Mouse (Mus musculus) testis, postnatal 14 days (tissue): ENCODE measurements at regions not wholly inside any gene's neighbourhood (a gene's known extent, or its start where the extent isn't known, plus 50 kb on each side); places are given as distances from the start of the nearest gene placed in this dataset.
A peak's percentile ranks its signal among the peaks of the same experiment; 100 is the strongest.
"Not testable (repeated sequence)": the region's sequence is repeated elsewhere in the genome, so short reads cannot be mapped to it uniquely, and the experiment has no call there.

Source experiments
- DNase-seq: peaks from one replicate; pipeline ENCODE4 v3.0.0; 2021; ENCODE audit warnings: low spot score

GRCm38 (mm10) chr17:13551693-13552404 lies 197.5 kb downstream of the Tcp10c start:
- DNase-seq = not testable (repeated sequence)

- DNase-seq = not testable (repeated sequence)
Observed at GRCm38 (mm10) chr17:13552840-13553239, 198.5 kb downstream of the Tcp10c start.

- peak; percentile 58 for DNase-seq
Observed at GRCm38 (mm10) chr17:13555311-13556059, 201.1 kb downstream of the Tcp10c start.

DNA sequence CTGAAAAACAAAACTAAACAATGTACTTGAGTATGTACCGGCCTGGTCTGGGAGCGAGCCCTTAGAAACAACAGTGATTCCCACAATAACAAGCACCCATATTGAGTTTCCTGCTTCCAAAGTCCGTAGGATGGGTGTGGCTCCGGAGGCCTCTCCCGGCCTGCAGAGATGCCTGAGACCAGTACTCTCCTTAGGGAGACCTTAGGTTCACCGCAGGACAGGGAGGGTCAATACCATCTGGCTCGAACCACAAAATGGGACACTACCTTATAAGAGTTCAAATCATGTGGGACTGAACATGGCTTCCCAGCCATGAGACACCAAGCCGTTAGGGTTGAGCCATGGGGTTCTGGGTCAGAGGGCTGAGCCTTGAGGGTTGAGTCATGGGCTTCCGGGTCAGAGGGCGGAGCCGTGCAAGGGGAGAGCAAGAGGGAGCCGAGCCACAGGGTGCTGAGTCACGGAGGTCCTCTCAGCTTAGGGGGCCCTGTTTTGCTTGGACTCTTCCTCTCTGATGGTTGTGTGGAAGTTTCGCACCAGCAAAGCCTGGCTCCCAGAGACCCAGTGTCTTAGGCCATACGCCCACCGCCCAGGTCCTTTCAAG lies 201.8 kb downstream of the Tcp10c start:
- DNase-seq = not testable (repeated sequence)

DNA sequence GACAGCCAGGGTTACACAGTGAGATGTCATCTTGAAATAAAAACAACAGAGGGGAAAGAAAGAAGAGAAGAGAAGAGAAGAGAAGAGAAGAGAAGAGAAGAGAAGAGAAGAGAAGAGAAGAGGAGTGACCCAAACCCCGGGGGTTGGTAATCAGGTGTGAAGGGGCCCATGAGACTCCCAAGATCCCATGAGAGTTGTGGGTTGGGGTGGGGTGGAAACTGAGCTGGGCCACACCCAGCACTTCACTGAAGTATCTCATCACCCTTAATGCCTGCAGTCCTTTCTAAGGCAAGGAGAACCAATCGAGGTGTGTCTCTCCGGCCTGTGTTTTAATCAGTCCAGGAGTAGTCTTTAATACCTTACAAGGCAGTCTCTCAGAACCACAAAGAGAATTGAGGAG lies 201.5 kb upstream of the Afdn start:
- DNase-seq = no peak

DNA sequence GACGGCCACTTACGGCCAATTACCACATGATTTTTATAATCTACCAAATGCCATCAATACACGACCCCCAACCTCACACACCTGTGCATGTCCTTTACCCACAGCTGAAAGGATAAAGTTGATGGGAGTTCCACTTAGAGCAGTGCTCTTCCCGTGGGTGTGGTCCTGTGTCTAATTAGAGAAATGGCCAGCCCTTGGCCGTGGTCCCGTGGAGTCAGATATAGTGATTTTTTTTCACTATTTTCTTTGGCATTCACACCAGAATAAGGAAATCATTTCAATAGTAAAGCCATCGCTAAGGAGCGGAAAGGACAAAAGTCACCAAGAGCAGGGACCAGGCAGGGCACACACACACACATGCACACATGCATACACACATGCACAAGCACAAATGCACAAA lies 199.0 kb upstream of the Afdn start:
- no peak for DNase-seq

DNA sequence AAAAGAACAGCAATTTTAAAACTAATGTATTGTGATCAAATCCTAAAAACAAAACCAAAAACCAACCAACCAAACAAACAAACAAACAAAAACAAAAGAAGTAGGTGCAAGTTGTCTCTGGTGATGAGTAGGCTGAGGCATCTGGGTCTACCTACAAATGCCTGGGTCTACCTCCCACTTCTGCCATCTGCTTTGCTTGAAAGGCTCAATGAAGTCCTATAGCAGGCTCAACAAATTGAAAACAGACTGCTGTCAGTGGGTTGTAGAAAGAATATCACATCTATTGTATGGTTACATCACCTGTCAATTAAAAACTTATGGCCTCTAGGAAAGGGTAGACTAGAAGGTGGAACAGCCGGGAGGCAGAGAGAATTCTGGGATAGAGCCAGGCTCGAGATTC lies 197.4 kb upstream of the Afdn start:
- DNase-seq = no peak

GRCm38 (mm10) chr17:13564800-13565199 lies 195.5 kb upstream of the Afdn start:
- no peak for DNase-seq

- no peak for DNase-seq
Observed at GRCm38 (mm10) chr17:13566680-13567079, 193.7 kb upstream of the Afdn start.

DNA sequence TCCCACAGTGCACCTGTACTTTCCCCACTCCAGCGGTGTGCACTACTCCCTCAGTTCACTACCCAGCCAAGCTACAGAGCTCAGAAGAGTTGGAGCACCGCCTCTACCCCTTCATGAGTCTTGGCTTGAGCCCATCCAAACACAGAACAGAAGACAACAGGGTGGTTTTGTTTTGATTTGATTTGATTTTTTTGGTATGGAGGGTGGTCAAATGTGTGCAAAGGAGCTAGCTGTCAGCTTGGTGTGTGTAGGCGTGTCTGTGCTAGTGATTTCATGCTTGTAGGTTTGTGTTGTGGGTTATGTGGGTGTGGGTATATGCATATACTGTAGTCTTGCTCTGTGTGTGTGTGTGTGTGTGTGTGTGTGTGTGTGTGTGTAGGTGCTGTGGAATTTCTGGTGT lies 193.2 kb upstream of the Afdn start:
- no peak for DNase-seq

DNA sequence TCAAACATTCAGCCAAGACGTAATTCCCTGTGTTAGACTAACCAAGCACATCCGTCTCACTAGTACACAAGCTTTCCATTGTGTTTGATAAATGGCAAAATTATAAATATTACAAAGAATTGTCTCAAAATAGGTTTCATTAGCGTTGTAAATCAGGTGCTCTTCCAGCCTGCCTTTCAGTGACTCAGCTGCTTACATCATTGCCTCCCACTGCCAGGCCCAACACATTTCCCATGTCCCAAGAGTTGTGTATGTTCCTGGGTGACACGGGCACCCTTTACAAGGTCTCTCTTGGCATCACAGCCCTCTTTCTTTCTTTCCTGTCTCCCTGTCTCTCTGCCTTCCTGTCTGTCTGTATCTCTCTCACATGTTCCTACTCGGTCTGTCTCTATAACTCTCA lies 189.5 kb upstream of the Afdn start:
- no peak for DNase-seq

GRCm38 (mm10) chr17:13572204-13572833 lies 188.0 kb upstream of the Afdn start:
- DNase-seq = no peak

DNA sequence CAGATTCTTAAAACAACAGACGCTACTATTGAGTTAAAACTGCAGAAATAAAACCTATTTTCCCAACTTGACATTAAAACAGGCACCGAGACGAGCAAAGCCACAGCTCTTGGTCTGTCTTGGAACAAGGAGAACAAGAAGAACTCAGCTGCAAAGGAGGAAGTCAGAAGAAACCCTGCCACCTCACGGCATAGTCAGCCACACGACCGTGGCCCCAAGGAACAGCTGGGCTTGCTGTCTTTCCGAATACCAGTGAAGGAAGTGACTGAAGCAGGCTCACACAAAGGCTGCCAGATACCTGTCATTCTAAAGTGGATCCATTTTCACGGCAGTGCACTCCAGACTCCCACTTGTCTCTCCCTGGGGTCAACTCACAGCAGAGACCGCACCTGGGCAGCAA lies 187.3 kb upstream of the Afdn start:
- DNase-seq = no peak

DNA sequence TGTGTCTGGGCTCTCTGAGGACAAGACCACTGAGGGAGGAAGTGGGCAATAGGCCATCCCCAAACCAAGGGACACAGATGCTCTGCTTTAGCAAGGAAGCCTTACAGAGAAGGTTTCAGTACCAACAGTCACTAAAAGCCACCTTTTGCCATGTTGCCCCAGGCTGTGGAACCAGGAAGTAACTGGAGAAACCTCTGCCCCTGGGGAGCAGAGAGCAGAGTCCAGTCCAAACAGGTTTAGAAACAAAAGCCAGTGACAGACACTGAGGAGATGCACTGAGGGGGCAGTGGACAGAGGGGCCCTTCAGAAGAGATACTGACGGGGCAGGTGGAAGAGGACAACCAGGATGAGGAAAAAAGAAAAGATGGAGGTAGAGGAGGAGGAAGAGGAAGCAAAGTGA lies 186.2 kb upstream of the Afdn start:
- no peak for DNase-seq

DNA sequence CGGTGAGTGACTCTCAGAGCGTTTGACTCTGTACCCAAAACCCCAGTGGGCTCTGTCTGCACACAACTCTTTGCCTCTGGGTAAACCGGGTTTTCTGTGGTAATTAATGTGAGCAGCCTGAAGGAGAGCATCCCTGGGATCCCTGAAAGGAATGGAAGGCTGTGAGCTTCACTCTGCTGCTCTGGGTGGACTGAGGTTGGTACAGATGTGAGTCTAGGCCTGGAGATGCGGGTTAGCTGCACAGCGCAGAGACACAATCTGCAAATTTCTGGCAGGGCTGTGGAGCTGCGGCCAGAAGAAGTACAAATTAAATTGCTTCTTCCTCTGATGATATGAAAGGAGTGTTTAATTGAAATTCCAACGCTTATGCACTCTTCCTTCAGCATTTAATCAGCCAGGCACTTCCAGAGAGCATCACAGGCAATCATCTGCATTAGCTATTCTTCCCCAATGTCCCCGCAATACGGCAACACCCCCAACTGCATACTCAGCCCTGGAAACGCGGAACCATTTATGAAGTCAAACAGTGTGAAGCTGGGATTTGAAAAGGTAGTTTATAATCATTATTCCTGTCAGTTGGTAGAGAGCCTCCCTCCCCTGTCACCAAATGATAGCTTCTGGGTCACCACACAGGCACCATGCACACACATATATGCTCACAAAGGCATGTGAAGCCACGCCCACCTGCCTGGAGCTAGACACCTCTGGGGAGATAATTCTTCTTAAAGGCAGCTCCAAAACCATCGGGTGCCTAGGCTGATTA lies 185.5 kb upstream of the Afdn start:
- DNase-seq = no peak

- DNase-seq = no peak
Observed at GRCm38 (mm10) chr17:13577798-13578197, 182.5 kb upstream of the Afdn start.

GRCm38 (mm10) chr17:13581214-13581920 lies 179.0 kb upstream of the Afdn start:
- DNase-seq = no peak

DNA sequence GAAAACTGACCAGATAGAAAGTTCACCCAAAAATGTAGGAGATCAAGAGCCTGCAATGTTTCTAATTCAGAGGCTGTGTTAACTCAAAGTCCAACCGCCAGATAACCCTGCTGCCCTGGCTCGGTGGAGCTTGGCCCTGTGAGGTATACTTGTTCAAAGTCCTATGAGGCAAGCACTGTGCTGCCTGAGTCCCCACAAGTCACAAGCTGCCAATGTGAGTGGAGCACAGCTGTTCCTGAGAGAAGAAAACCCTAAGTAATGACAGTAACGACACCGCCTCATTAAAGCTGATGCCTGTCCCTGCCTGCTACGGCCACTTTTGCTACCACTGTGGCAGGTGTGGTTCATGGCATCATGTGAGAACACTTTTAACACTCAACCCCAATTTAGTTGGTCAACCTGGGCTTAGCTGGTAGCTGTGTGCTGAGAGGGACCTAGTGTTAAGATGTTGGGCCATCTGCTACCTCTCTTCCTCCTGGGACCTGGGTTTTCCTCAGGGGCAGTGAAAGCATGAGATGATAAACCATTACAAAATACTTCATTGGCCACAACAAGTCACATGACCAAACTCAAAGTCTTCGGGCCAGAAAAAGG lies 178.2 kb upstream of the Afdn start:
- DNase-seq = no peak

DNA sequence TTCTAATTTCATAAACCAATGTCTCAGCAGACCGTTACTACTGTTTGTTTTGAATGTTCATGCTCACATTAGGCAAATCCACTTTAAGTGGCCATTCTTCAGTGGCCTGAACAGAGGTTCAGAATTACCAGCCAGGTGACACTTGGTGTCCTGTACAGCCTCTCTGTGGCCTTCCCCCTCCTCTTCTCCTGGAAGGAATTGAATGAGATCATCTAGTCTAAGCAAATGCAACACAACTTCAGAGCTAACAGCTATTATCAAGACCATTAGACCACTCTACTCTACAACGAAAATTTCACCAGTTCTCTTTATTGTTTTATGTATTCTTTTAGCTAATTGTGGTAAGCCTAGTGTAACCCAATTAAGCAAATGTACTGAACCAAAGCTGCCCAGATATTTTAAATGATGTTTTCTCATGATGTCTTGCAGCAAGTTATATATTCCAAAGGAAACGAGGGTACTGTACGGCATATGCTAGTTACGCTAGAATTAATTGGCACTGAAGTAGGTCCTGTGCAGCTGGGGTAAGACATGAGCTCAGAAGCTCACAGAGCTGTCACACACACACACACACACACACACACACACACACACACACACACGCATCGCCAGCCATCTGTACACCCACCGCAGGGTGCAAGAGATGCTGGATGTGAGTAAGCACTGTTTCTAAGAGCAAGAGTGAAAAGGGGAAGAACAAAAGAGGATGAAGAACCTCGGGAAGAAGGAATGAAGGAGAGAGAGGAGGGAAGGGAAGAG lies 176.7 kb upstream of the Afdn start:
- no peak for DNase-seq

- no peak for DNase-seq
Observed at GRCm38 (mm10) chr17:13584394-13584793, 175.9 kb upstream of the Afdn start.
